Mouse (Mus musculus) lung, postnatal 4 days (tissue): Measurements from ENCODE around the gene Adcy5.
A peak's percentile ranks its signal among the peaks of the same experiment; 100 is the strongest.

Source experiments
- DNase-seq, 2 experiments: peaks; one replicate each; pipeline ENCODE4 v3.0.0; 2021

Adcy5 gene

GRCm38 (mm10) chr16:35208796-35209195 is 54.1 kb downstream of the Adcy5 start:
- no peak for DNase-seq

- DNase-seq: no peak
Observed at GRCm38 (mm10) chr16:35209753-35210152, 55.1 kb downstream of the Adcy5 start.

GRCm38 (mm10) chr16:35215047-35215446 is 60.4 kb downstream of the Adcy5 start:
- peak in 1 of 2 experiments; percentile 37 for DNase-seq

GRCm38 (mm10) chr16:35215498-35215897 is 60.8 kb downstream of the Adcy5 start:
- DNase-seq: peak; percentile 62 to 87

- DNase-seq: peak; percentile 13 to 52
Observed at GRCm38 (mm10) chr16:35216826-35217491, 62.3 kb downstream of the Adcy5 start.

- DNase-seq: no peak
Observed at GRCm38 (mm10) chr16:35220412-35220811, 65.7 kb downstream of the Adcy5 start.

GRCm38 (mm10) chr16:35221581-35221980 is 66.9 kb downstream of the Adcy5 start:
- no peak for DNase-seq

GRCm38 (mm10) chr16:35223930-35224329 is 69.3 kb downstream of the Adcy5 start:
- DNase-seq: no peak

- no peak for DNase-seq
Observed at GRCm38 (mm10) chr16:35224716-35225115, 70.0 kb downstream of the Adcy5 start.

- no peak for DNase-seq
Observed at GRCm38 (mm10) chr16:35229582-35229981, 74.9 kb downstream of the Adcy5 start.

- peak in 1 of 2 experiments; percentile 60 for DNase-seq
Observed at GRCm38 (mm10) chr16:35232153-35232750, 77.6 kb downstream of the Adcy5 start.

- DNase-seq: no peak
Observed at GRCm38 (mm10) chr16:35233329-35233728, 78.7 kb downstream of the Adcy5 start.

- DNase-seq: no peak
Observed at GRCm38 (mm10) chr16:35237091-35237490, 82.4 kb downstream of the Adcy5 start.

GRCm38 (mm10) chr16:35239318-35239965 is 84.8 kb downstream of the Adcy5 start:
- DNase-seq: no peak

GRCm38 (mm10) chr16:35239966-35240730 is 85.5 kb downstream of the Adcy5 start:
- DNase-seq: no peak

GRCm38 (mm10) chr16:35247364-35247763 is 92.7 kb downstream of the Adcy5 start:
- no peak for DNase-seq

- no peak for DNase-seq
Observed at GRCm38 (mm10) chr16:35248825-35249224, 94.1 kb downstream of the Adcy5 start.

- DNase-seq: no peak
Observed at GRCm38 (mm10) chr16:35249763-35250162, 95.1 kb downstream of the Adcy5 start.

- DNase-seq: no peak
Observed at GRCm38 (mm10) chr16:35251690-35252089, 97.0 kb downstream of the Adcy5 start.

GRCm38 (mm10) chr16:35252967-35253366 is 98.3 kb downstream of the Adcy5 start:
- DNase-seq: no peak

GRCm38 (mm10) chr16:35255981-35256380 is 101.3 kb downstream of the Adcy5 start:
- no peak for DNase-seq

- DNase-seq: peak; percentile 53 to 85
Observed at GRCm38 (mm10) chr16:35270353-35270934, 115.8 kb downstream of the Adcy5 start.

GRCm38 (mm10) chr16:35270945-35271344 is 116.3 kb downstream of the Adcy5 start:
- DNase-seq: no peak
